Mouse (Mus musculus): ENCODE data around the gene Msmp. TPM values are rescaled to one million over a fixed set of nuclear protein-coding genes. Genes with fewer than 3 reads are reported as not detected.
"Not testable (repeated sequence)": the region's sequence is repeated elsewhere in the genome, so short reads cannot be mapped to it uniquely, and the experiment has no call there.

Msmp gene
- polyA plus RNA-seq, 1 experiment from 2014 or later: not detected

DNA sequence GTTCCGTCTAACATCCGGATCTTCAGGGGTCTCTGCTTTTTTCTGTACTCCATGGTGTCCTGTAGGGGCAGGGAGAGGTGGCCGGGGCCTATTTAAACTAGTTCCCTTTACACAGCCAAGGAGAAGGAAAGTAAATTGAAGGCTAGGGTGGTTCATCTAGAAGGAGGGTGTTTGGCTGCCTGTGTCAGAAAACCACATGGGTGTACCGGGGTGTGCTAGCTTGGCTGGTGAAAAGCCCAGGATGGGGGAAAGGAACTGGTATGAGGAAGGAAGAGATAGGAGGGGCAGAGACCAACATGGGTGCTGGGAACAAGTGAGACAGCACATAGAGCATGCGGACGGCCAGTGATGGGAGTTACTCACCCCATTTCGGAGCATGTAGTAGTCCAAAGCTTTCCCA lies 28.4 kb downstream of the Msmp start:
- H3K27me3 ChIP-seq: no peaks in the 10 kb centered on the region
- peaks cover 33% of the 10 kb centered on the region for H3K4me1 ChIP-seq (replicated peaks)
- H3K4me2 ChIP-seq: no peak overlapping the region
- WGBS: 97% methylated on average over 7 of the region's 7 CpGs
- H3K9me3 ChIP-seq: no peaks in the 10 kb centered on the region
- no peak overlapping the region for H3K27ac ChIP-seq
- peaks cover 65% of the 10 kb centered on the region for H3K36me3 ChIP-seq
- no peak overlapping the region for H3K4me3 ChIP-seq
- no peak for ATAC-seq (ENCODE audit: low FRiP score)
- no peak overlapping the region for H3K9ac ChIP-seq

- H3K27me3 ChIP-seq: no peaks in the 10 kb centered on the region
- no peak overlapping the region for H3K4me2 ChIP-seq
- peaks cover 83% of the 10 kb centered on the region for H3K36me3 ChIP-seq
- H3K9me3 ChIP-seq: no peaks in the 10 kb centered on the region
- no peak overlapping the region for H3K9ac ChIP-seq
- no peak overlapping the region for H3K27ac ChIP-seq
- no peak for ATAC-seq (ENCODE audit: low FRiP score)
- no peak overlapping the region for H3K4me3 ChIP-seq
- H3K4me1 ChIP-seq (replicated peaks): peaks cover 15% of the 10 kb centered on the region
These were observed 30.4 kb downstream of the Msmp start for GRCm38 (mm10) chr4:43553891-43554290.

GRCm38 (mm10) chr4:43552437-43552836 lies 31.9 kb downstream of the Msmp start:
- Histone ChIP-seq H3K27ac (no peak overlapping the region), H3K9ac (no peak overlapping the region), H3K27me3 (no peaks in the 10 kb centered on the region), H3K4me1 (replicated peaks) (peaks cover under 1% of the 10 kb centered on the region; the same call in 1 of the 2 replicates), H3K9me3 (no peaks in the 10 kb centered on the region), H3K4me2 (no peak overlapping the region), H3K36me3 (peaks cover 96% of the 10 kb centered on the region), H3K4me3 (no peak overlapping the region)
- 96% methylated on average over 5 of the region's 5 CpGs for WGBS
- ATAC-seq (ENCODE audit: low FRiP score): no peak

GRCm38 (mm10) chr4:43551854-43552253 lies 32.4 kb downstream of the Msmp start:
- H3K4me3 ChIP-seq; H3K4me2 ChIP-seq; ATAC-seq (ENCODE audit: low FRiP score); H3K4me1 ChIP-seq (replicated peaks); H3K27me3 ChIP-seq; H3K9me3 ChIP-seq; H3K27ac ChIP-seq; H3K9ac ChIP-seq: not testable (repeated sequence)
- WGBS: 92% methylated on average over 6 of the region's 6 CpGs
- peaks cover 100% of the 10 kb centered on the region for H3K36me3 ChIP-seq

- H3K4me2 ChIP-seq: no peak overlapping the region
- no peak for ATAC-seq (ENCODE audit: low FRiP score)
- H3K36me3 ChIP-seq: peaks cover 100% of the 10 kb centered on the region
- no peak overlapping the region for H3K9ac ChIP-seq
- no peak overlapping the region for H3K27ac ChIP-seq
- no peaks in the 10 kb centered on the region for H3K4me1 ChIP-seq (replicated peaks)
- H3K4me3 ChIP-seq: no peak overlapping the region
- H3K9me3 ChIP-seq: no peaks in the 10 kb centered on the region
- H3K27me3 ChIP-seq: no peaks in the 10 kb centered on the region
- 93% methylated on average over 12 of the region's 12 CpGs for WGBS
These were observed 35.2 kb downstream of the Msmp start for GRCm38 (mm10) chr4:43549055-43549454.

DNA sequence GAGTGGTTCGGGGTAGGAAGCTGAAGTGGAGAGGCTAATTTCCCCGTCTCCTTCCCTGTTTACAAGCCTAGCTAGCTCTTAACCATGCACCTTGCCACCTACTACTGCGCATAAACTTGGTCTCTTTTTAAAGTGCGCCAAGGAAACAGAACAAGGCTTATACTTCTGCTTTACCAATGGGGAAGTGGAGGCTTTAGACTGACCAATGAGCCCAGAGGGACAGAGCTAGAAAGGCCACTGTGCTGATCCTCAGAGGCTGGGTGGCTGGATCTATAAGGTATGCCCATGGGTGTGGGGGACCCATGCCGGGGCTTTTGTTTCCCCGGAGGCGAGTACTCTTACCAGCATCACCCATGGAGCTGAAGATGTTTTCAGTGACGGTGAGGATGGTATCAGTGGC lies 37.1 kb downstream of the Msmp start:
- no peak overlapping the region for H3K4me2 ChIP-seq
- H3K4me1 ChIP-seq (replicated peaks): no peaks in the 10 kb centered on the region
- H3K36me3 ChIP-seq: peaks cover 100% of the 10 kb centered on the region
- H3K27ac ChIP-seq: no peak overlapping the region
- H3K4me3 ChIP-seq: no peak overlapping the region
- no peak overlapping the region for H3K9ac ChIP-seq
- H3K27me3 ChIP-seq: no peaks in the 10 kb centered on the region
- no peaks in the 10 kb centered on the region for H3K9me3 ChIP-seq
- ATAC-seq (ENCODE audit: low FRiP score): no peak
- WGBS: 97% methylated on average over 8 of the region's 8 CpGs

DNA sequence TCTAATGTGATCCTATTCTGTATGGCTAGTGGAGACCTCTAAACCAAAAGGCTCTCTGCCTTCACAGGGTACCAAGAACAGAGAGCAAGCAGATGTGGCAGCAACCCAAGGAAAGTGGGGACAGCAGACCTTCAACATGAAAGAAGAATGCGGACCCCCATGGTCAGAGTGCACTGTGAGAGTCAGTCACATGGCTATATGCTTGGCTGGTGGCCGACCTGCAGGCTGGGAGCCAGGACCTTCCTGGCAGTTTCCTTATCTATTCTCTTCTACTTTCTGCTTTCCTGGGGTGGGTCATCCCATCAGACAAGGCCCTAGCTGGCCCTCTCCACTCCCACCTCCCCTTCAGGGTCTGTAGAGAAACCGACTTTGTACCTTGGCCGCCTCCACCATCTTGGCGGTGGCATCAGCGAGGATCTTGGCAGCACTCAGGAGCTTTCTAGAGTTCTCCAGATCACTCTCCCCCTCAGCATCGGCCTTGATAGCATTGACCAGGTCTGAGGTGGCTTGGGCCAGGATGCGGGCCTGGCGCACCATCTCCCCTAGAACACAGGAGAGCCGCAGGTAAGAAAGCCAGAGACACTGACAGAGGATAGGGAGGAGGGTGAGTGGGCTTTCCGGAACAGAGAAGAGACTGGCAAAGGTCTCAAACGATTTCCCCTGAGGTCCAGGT lies 37.8 kb downstream of the Msmp start:
- peaks cover 100% of the 10 kb centered on the region for H3K36me3 ChIP-seq
- H3K27me3 ChIP-seq: no peaks in the 10 kb centered on the region
- no peaks in the 10 kb centered on the region for H3K4me1 ChIP-seq (replicated peaks)
- H3K4me2 ChIP-seq: no peak overlapping the region
- whole genome bisulfite sequencing: 92% methylated on average over 12 of the region's 12 CpGs
- H3K4me3 ChIP-seq: no peak overlapping the region
- ATAC-seq (ENCODE audit: low FRiP score): no peak
- no peak overlapping the region for H3K9ac ChIP-seq
- no peaks in the 10 kb centered on the region for H3K9me3 ChIP-seq
- H3K27ac ChIP-seq: no peak overlapping the region

DNA sequence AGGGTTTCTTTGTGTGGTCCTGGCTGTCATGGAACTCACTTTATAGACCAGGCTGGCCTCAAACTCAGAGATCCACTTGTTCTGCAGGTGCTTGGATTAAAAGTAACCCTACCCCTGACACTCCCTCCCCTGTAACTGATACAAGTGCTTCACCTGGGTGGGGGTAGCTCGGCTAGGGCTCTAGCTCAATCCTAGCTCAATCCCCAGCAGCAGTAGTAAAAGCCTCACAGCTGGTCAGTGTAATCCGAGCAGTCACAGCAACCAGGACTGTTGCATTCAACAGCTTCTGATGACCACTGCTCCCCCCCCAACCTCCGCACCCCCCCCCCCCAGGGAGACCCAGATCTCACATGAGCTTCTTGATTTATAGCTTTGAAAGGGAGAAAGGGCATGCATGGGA lies 42.2 kb downstream of the Msmp start:
- Histone ChIP-seq H3K4me1 (replicated peaks) (no peaks in the 10 kb centered on the region), H3K36me3 (peaks cover 99% of the 10 kb centered on the region), H3K9ac (no peak overlapping the region), H3K4me2 (no peak overlapping the region), H3K27ac (no peak overlapping the region), H3K9me3 (no peaks in the 10 kb centered on the region), H3K27me3 (no peaks in the 10 kb centered on the region), H3K4me3 (no peak overlapping the region)
- ATAC-seq (ENCODE audit: low FRiP score): no peak
- WGBS: 93% methylated on average over 3 of the region's 3 CpGs

DNA sequence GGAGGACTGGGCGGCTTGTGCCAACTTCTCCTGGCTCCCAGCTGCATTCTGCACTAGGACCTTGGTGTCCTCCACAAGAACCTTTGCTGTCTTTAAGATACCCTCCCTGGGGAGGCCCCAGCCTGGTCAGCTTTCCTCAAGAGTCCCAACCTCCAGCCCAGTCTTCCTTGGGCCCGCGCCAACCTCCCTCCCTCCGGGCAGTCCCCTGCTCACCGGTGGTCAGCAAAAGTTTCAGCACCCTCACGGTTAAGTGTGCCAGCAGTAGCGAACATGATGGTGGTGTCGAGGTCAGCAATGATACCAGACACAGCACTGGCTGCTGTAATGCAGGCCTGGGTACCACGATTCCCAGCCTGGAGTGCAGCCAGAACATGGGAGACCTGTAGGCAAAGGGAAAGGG lies 48.3 kb downstream of the Msmp start:
- 96% methylated on average over 9 of the region's 9 CpGs for WGBS
- H3K36me3 ChIP-seq: peaks cover 100% of the 10 kb centered on the region
- H3K9me3 ChIP-seq: no peaks in the 10 kb centered on the region
- H3K4me1 ChIP-seq (replicated peaks): no peaks in the 10 kb centered on the region
- no peak overlapping the region for H3K4me3 ChIP-seq
- no peak overlapping the region for H3K27ac ChIP-seq
- H3K9ac ChIP-seq: no peak overlapping the region
- H3K4me2 ChIP-seq: no peak overlapping the region
- ATAC-seq (ENCODE audit: low FRiP score): no peak
- no peaks in the 10 kb centered on the region for H3K27me3 ChIP-seq

DNA sequence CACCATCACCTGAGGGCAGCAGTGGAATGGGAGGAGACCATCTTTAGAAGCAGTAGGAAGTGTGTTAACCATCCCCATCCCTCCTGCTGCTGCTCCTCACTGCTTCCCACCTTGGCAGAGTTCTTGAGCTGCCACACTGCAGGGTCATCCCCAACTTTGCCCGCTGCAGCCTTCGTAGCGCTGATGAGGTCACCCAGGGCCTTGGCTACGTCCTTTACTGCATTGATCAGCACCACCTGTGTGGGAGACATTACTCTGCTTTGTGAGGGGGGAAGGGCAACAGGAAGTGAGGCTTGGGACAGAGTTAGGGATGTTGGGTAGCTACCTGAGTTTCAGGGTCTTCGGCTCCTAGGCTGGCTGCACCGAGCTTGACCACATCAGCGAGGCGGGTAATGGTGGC lies 48.7 kb downstream of the Msmp start:
- Histone ChIP-seq H3K4me3 (no peak overlapping the region), H3K9ac (no peak overlapping the region), H3K4me1 (replicated peaks) (no peaks in the 10 kb centered on the region), H3K27me3 (no peaks in the 10 kb centered on the region), H3K4me2 (no peak overlapping the region), H3K9me3 (no peaks in the 10 kb centered on the region), H3K36me3 (peaks cover 98% of the 10 kb centered on the region), H3K27ac (no peak overlapping the region)
- 97% methylated on average over 8 of the region's 8 CpGs for whole genome bisulfite sequencing
- no peak for ATAC-seq (ENCODE audit: low FRiP score)

DNA sequence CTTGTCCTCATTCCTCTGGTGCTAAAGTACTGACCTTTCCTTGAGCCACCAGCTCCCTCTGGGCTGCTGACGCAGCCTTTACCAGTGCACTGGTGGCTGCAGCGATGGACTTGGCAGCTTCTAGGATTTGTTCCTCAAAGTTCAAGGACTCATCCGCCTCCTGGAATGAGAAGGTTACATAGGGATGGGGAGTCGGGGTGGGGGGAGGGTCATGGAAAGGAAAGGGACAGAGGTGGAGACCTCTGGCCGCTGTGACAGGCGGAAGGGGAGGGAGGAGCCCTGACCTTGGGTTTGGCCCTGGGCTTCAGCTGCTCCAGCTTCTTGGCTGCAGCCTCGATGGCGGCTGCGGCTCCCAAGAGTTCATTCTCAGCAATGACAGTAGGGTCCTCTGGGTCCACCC lies 51.0 kb downstream of the Msmp start:
- H3K4me2 ChIP-seq: no peak overlapping the region

More for the DNA sequence above, 51.0 kb downstream of the Msmp start:
- no peak overlapping the region for H3K27ac ChIP-seq
- 90% methylated on average over 9 of the region's 9 CpGs for WGBS
- no peaks in the 10 kb centered on the region for H3K9me3 ChIP-seq
- no peak overlapping the region for H3K4me3 ChIP-seq
- H3K9ac ChIP-seq: no peak overlapping the region
- H3K27me3 ChIP-seq: no peaks in the 10 kb centered on the region
- no peaks in the 10 kb centered on the region; the same call in 1 of the 2 replicates for H3K4me1 ChIP-seq (replicated peaks)
- ATAC-seq (ENCODE audit: low FRiP score): no peak
- H3K36me3 ChIP-seq: peaks cover 75% of the 10 kb centered on the region
